Mouse (Mus musculus) urinary bladder, adult 18-20 months (tissue): ENCODE data around the gene Spin2e.
"Not testable (repeated sequence)": the region's sequence is repeated elsewhere in the genome, so short reads cannot be mapped to it uniquely, and the experiment has no call there.

Source experiments
- DNase-seq, 2 experiments: peaks; one replicate each; pipeline ENCODE4 v3.0.0; 2022; ENCODE audit warnings: low spot score in 2 of 2, mixed read lengths in 2 of 2

Gene Spin2e

GRCm38 (mm10) chrX:31618820-31619219 is at the start of gene Spin2e:
Gene Spin2e (minus strand): TSS chrX:31618920.
- DNase-seq: not testable (repeated sequence)

DNA sequence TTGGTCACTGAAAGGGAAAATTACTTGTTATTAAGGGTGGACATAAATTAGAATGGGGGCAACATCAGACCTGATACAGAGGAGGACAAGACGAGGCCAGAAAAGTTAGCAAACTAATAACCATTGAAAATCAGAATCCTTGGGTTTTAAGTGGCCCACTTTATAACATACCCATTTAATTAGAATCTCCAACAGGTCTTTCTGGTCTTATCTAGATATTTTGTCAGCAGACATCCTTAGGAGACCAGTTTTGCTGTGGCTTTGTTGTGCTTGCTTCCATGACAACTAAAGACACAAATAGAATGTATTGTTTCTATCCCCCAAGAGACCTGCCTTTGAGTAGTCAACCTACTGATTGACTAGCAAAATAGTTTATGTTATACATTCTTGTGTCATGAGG is 44.5 kb downstream of the Spin2e start, which contains the start of gene Gm21883:
TSS of gene Gm21883 (minus strand) at position 101 of the 400 bp plus-strand sequence.
- not testable (repeated sequence) for DNase-seq
